Mouse (Mus musculus): ENCODE measurements around the gene Minos1.

GRCm38 (mm10) chr4:139068287-139068686 lies 62.6 kb downstream of the Minos1 start:
- TF ChIP-seq POLR2A (IDR thresholded peaks at IDR 0.05; ENCODE audit: extremely low read depth, insufficient read depth, low read length) = no peak
- no peak for TF ChIP-seq CTCF (IDR thresholded peaks at IDR 0.05; ENCODE audit: extremely low read depth, insufficient read depth, low read length)
